Mouse (Mus musculus): ENCODE results near the gene Cers4. TPM values are rescaled to one million over a fixed set of nuclear protein-coding genes. Genes with fewer than 3 reads are reported as not detected.
A peak's percentile ranks its signal among the peaks of the same experiment; 100 is the strongest.

Gene Cers4
- total RNA-seq (2014; fragmentation: Nextera tagmentation) (4.6 and 10.0 TPM in 2 replicates), total RNA-seq (2017) (2.8 and 5.1 TPM in 2 replicates)

GRCm38 (mm10) chr8:4492851-4493685 is at the start of gene Cers4:
Gene Cers4 (plus strand): TSS chr8:4493026.
- peak; percentile 87 for ATAC-seq (replicated peaks; ENCODE audit: poor library complexity, severe bottlenecking)

- no peak for ATAC-seq (replicated peaks; ENCODE audit: poor library complexity, severe bottlenecking)
Measured at GRCm38 (mm10) chr8:4458165-4458564, 34.7 kb upstream of the Cers4 start.

GRCm38 (mm10) chr8:4463061-4463460 is 29.8 kb upstream of the Cers4 start:
- ATAC-seq (replicated peaks; ENCODE audit: poor library complexity, severe bottlenecking) = no peak

- ATAC-seq (replicated peaks; ENCODE audit: poor library complexity, severe bottlenecking) = no peak
Measured at GRCm38 (mm10) chr8:4474419-4475187, 18.2 kb upstream of the Cers4 start.

GRCm38 (mm10) chr8:4481154-4481553 is 11.7 kb upstream of the Cers4 start:
- ATAC-seq (replicated peaks; ENCODE audit: poor library complexity, severe bottlenecking) = no peak

GRCm38 (mm10) chr8:4481586-4481985 is 11.2 kb upstream of the Cers4 start:
- ATAC-seq (replicated peaks; ENCODE audit: poor library complexity, severe bottlenecking) = no peak

- ATAC-seq (replicated peaks; ENCODE audit: poor library complexity, severe bottlenecking) = no peak
Measured at GRCm38 (mm10) chr8:4482501-4482900, 10.3 kb upstream of the Cers4 start.

- ATAC-seq (replicated peaks; ENCODE audit: poor library complexity, severe bottlenecking) = no peak
Measured at GRCm38 (mm10) chr8:4483330-4483729, 9.5 kb upstream of the Cers4 start.

GRCm38 (mm10) chr8:4493686-4494440 is 1.0 kb downstream of the Cers4 start:
- ATAC-seq (replicated peaks; ENCODE audit: poor library complexity, severe bottlenecking) = peak; percentile 54

GRCm38 (mm10) chr8:4495976-4496375 is 3.1 kb downstream of the Cers4 start:
- ATAC-seq (replicated peaks; ENCODE audit: poor library complexity, severe bottlenecking) = no peak

- no peak for ATAC-seq (replicated peaks; ENCODE audit: poor library complexity, severe bottlenecking)
Measured at GRCm38 (mm10) chr8:4497610-4498009, 4.8 kb downstream of the Cers4 start.

GRCm38 (mm10) chr8:4505364-4505763 is 12.5 kb downstream of the Cers4 start:
- no peak for ATAC-seq (replicated peaks; ENCODE audit: poor library complexity, severe bottlenecking)

GRCm38 (mm10) chr8:4507527-4507926 is 14.7 kb downstream of the Cers4 start:
- no peak for ATAC-seq (replicated peaks; ENCODE audit: poor library complexity, severe bottlenecking)

GRCm38 (mm10) chr8:4510824-4511223 is 18.0 kb downstream of the Cers4 start:
- ATAC-seq (replicated peaks; ENCODE audit: poor library complexity, severe bottlenecking) = 0 out of 2 replicates have a peak, but pooled peaks have one; percentile 20

- ATAC-seq (replicated peaks; ENCODE audit: poor library complexity, severe bottlenecking) = no peak
Measured at GRCm38 (mm10) chr8:4511429-4512115, 18.7 kb downstream of the Cers4 start.

GRCm38 (mm10) chr8:4512116-4512495 is 19.3 kb downstream of the Cers4 start:
- ATAC-seq (replicated peaks; ENCODE audit: poor library complexity, severe bottlenecking) = no peak

- ATAC-seq (replicated peaks; ENCODE audit: poor library complexity, severe bottlenecking) = peak; percentile 69
Measured at GRCm38 (mm10) chr8:4516162-4516561, 23.3 kb downstream of the Cers4 start.

GRCm38 (mm10) chr8:4521472-4521871 is 28.6 kb downstream of the Cers4 start:
- ATAC-seq (replicated peaks; ENCODE audit: poor library complexity, severe bottlenecking) = peak; percentile 86

- no peak for ATAC-seq (replicated peaks; ENCODE audit: poor library complexity, severe bottlenecking)
Measured at GRCm38 (mm10) chr8:4523525-4523924, 30.7 kb downstream of the Cers4 start.

All from granulocyte monocyte progenitor cell, adult 5-6 weeks (primary cell).